Mouse (Mus musculus): ENCODE data around the gene Il2rb.

Gene Il2rb

DNA sequence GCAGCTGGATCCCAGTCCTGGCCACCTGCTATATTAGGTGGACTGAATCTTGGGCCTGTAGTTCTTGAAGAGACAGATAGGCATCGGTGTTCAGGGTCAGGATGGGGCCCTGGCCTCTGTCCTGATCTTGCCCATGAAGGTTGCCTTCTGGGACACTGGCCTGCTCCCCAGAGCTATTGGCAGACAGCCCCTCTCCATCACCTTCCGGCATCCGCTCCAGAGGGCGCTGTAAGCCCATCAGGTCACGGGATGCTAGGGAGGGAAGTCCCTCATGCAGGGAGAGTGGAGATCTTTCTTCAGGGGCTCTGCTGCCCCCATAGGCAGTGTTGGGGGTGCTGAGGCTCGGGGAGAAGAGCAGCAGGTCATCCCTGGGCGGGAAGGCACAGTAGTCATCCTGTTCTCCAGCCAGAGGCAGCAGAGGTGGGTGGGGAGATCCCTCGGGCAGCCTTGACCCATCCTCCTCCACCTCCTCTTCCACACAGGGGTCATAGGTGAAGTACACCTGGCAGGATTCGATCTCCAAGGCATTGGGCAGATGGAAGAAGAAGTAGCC, 13.5 kb downstream of the Il2rb start:
- DNase-seq (ENCODE audit: low spot score in 2 of 2) = no peak

GRCm38 (mm10) chr15:78480991-78481390, 14.1 kb downstream of the Il2rb start:
- DNase-seq (ENCODE audit: low spot score in 2 of 2) = no peak

DNA sequence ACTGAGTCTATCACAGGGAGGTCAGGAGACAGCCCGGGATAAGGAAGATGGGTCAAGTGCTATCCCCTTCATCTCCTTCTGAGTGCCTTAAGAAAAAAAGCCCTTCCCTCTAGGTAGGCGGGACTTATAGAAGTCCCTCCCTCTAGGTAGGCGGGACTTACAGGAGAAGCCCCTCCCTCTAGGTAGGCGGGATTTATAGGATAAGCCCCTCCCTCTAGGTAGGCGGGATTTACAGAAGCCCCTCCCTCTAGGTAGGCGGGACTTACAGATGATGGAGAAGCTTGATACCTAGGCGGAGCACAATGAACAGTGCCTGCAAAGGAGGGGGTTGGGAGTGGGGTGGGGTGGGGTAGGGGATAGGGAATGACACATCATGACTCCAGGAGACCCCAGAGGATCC, 15.0 kb downstream of the Il2rb start:
- no peak for DNase-seq (ENCODE audit: low spot score in 2 of 2)

DNA sequence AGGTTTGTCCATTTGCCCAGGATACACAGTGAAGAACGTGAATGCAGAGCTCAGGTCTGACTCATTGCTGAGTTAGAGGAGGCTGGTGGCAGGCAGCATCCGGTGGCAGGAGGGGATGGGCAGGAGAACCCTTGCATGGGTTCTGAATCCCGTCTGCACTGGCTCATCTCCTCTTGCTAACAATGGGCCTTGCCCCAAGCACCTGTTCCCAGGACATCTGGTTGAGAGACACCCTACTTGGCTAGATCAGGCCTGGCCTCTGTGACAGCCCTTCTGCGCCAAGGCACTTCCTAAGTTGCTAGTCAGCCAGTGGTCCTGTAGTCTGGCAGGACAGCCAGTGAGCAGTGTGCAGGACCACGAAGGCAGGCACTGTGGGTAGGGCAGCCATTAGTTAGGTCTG, 15.6 kb downstream of the Il2rb start:
- no peak for DNase-seq (ENCODE audit: low spot score in 2 of 2)

- no peak for DNase-seq (ENCODE audit: low spot score in 2 of 2)
Measured at GRCm38 (mm10) chr15:78478073-78478472, 17.0 kb downstream of the Il2rb start.

- no peak for DNase-seq (ENCODE audit: low spot score in 2 of 2)
Measured at GRCm38 (mm10) chr15:78476878-78477277, 18.2 kb downstream of the Il2rb start.

DNA sequence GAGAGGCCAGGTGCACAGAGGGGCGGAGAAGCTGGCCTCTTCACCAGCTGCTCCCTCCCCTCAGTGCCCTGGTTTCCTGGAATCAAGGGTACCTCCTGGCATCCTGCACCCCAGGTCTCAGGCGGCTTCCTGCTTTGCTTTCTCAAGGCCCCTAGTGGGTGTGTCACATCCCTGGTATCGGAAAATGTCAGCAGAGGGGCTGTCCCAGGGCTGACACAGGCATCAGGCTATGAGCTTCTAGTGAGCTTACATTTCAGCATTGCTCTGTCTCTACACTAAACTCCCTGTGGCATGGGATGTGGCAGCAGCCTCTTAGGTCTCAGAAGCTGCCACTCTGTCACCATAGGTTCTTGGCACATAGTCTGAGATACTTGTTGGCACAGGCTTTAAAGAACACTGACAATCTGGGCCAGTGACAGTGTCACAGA, 19.5 kb downstream of the Il2rb start:
- DNase-seq (ENCODE audit: low spot score in 2 of 2) = no peak

- DNase-seq (ENCODE audit: low spot score in 2 of 2) = no peak
Measured at GRCm38 (mm10) chr15:78473442-78473841, 21.6 kb downstream of the Il2rb start.

DNA sequence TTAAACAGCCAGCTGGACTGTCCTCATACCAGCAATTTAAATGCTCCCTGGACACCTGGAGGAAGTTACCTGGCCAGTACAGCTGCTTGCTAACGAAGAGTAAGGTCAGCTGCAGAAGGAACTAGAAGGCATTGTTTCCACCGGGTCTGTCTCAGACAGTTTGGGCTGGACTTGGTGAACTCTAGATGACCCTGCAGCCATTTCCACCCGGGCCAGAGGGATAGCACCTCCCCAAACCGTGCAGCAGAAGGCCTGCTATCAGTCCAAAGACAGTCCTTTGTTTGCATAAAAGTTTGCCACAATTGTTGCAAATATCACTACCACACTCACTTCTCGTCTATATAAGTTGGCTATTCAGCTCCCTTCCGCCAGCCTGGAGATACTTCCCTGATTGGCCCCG, 23.2 kb downstream of the Il2rb start:
- no peak for DNase-seq (ENCODE audit: low spot score in 2 of 2)

- DNase-seq (ENCODE audit: low spot score in 2 of 2) = no peak
Measured at GRCm38 (mm10) chr15:78470495-78471276, 24.4 kb downstream of the Il2rb start.

DNA sequence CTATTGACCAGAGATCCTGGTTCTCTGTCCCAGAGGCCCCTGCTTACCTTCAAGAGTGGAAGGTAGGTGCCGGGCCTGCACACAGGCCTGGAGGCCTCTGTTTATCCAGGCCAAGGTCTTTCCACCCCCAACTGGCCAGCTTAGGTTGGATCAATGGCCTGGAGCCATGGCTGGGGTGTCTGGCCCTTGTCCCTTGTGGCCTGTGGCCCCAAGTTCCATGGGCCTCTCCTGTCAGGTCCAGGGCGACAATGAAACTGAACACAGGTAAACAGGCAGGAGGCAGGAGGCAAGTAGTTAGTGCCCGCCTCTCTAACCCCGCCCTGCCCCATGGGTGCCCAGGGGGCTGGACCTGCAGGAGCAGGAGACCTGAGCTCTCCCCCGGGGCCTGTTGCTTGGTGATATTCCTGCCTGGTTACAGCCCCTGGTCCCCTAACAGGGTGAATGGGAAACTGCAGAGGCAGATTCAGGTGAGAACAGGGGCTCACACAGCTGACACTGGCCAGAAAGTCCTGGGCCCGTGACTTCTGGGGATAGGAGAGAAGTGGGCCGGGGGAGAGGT, 26.6 kb downstream of the Il2rb start, which contains the start of gene Tmprss6:
Gene Tmprss6 (minus strand): TSS at position 256 of the 559 bp plus-strand sequence.
- no peak for DNase-seq (ENCODE audit: low spot score in 2 of 2)

DNA sequence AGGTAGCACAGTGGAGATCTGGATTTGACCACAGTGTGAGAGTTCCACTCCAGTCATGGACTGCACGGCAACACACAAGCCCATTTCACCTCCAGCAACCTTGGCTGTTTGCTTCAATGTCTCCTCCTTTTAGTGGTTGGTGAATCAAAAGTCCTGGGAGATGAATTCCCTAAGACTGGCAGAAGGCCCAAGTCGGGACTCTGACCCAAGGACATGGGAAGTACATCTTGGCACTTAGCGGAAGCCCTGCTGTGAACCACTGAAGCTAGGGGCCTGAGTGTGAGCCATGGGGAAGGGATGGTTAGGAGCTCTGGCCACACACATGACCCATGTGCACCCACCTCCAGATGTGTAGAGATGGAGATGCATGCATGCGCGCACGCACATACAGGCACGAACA, 27.5 kb downstream of the Il2rb start:
- DNase-seq (ENCODE audit: low spot score in 2 of 2) = no peak

GRCm38 (mm10) chr15:78466809-78467208, 28.3 kb downstream of the Il2rb start:
- DNase-seq (ENCODE audit: low spot score in 2 of 2) = no peak

- DNase-seq (ENCODE audit: low spot score in 2 of 2) = no peak
Measured at GRCm38 (mm10) chr15:78462981-78463380, 32.1 kb downstream of the Il2rb start.

- no peak for DNase-seq (ENCODE audit: low spot score in 2 of 2)
Measured at GRCm38 (mm10) chr15:78457193-78457592, 37.9 kb downstream of the Il2rb start.

DNA sequence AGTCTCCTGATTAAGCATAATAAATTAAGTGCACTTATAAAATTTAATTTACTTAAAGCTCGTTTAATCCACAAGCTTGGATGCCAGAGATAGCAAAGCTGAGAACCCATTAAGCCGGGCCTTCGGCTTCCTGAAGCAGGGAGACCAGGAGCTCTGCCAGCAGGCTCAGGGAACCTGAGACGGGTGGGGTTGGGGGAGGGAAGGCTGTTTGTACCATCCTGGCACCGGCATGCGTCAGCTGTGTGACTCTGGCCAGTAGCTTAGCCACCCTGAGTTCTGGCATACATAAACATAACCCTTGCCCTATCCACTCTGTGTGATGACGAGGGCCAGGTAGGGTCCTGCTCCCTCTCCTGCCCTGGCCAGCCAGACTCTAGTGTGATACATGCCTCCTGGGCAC, 39.0 kb downstream of the Il2rb start:
- no peak for DNase-seq (ENCODE audit: low spot score in 2 of 2)

DNA sequence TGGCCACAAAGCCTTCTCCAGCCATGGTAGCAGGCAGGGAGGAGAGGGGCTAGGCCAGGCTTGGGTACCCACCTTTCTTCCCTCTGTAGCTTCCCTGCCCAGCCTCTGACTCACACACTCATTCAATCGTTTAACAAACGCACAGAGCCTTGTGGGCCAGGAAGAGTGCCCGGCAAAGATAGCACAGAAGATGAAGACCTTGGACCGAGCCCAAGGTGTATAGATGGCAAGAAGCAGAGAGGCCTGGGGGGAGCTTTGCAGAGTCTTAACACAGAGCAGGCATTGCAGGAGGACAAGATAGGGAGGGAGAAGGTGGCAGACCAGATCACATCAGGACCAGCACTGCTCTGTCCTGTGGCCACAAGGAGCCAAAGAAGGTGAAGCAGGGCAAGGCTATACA, 39.9 kb downstream of the Il2rb start:
- DNase-seq (ENCODE audit: low spot score in 2 of 2) = no peak

GRCm38 (mm10) chr15:78452929-78453328, 42.1 kb downstream of the Il2rb start:
- no peak for DNase-seq (ENCODE audit: low spot score in 2 of 2)

GRCm38 (mm10) chr15:78451201-78451600, 43.9 kb downstream of the Il2rb start:
- no peak for DNase-seq (ENCODE audit: low spot score in 2 of 2)

DNA sequence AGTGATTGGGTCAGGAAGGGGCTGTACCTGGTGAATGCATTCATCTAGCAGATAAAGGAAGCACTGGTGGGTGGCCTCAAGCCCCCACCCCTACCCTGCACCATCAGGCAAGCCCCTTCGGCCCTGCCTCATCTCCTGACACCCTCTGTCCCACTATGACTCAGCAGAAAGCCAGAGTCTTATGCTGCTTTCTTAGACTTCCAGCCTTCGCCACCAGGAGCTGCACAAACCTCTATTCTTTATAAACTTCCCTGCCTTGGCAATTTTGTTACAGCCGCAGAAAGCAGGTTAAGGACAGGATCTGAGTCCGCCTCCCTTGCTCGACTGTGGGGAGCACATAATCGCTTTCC, 44.7 kb downstream of the Il2rb start:
- no peak for DNase-seq (ENCODE audit: low spot score in 2 of 2)

DNA sequence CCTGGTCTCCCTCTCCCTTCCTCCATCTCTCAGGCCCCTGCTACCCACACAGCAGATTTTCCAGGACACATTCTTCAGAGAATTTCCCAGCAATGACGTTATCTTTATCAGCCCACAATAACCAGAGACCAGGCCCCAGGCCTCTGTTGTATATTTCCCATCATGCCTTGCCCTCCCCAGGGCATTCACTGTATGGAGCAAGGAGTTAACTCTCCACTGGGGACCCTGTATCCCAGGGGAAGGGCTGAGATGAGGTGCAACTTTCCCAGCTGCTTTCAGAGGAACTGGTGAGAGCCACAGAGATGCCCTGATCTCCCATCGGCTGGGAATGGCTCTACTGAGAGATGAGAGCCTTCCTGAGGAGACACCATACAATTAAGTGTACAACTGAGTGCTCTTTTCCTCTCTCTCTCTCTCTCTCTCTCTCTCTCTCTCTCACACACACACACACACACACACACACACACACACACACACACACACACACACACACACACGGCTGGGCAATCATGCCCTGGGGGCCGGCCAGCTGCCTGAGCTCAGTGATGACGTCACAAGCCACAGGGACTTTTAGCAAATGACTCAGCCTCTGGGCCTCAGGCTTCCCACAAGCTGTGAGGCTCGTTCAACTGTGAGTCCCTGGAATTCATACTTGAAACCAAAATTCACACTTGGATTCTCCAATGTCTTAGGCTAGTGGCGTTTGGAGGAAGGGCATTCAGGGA, 45.2 kb downstream of the Il2rb start:
- no peak for DNase-seq (ENCODE audit: low spot score in 2 of 2)

DNA sequence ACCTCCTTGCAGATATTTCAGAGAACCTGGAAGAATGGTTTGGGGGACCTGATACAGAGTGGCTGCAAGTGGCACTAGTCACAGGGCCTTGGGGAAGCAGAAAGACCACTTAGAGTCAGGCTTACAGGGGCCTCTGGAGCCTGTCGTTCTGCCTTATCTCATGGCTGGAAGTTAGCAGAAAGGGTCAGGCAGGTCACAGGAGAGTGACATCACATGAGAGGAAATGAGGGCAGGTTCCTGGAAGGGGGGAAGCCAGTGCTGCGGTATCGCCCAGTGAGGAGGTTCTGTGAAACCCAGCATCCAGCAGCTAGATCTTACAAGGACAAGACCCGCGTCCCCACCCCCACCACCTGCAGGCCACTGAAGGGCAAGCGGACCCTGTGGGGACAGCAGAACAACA, 45.9 kb downstream of the Il2rb start:
- no peak for DNase-seq (ENCODE audit: low spot score in 2 of 2)

All from spleen, postnatal 14 days (tissue).